Mouse (Mus musculus) erythroblast, embryonic 14.5 days (primary cell): Measurements from ENCODE around the gene Vangl2.

Experiments
- GATA1 ChIP-seq: IDR thresholded peaks from 2 replicates; pipeline ENCODE4 v1.6.1; 2012; ENCODE audit warnings: low read length, inconsistent platforms, mixed read lengths
- TAL1 ChIP-seq: IDR thresholded peaks from 3 replicates; pipeline ENCODE4 v1.6.1; 2012; ENCODE audit warnings: low read length, inconsistent platforms, mixed read lengths

DNA sequence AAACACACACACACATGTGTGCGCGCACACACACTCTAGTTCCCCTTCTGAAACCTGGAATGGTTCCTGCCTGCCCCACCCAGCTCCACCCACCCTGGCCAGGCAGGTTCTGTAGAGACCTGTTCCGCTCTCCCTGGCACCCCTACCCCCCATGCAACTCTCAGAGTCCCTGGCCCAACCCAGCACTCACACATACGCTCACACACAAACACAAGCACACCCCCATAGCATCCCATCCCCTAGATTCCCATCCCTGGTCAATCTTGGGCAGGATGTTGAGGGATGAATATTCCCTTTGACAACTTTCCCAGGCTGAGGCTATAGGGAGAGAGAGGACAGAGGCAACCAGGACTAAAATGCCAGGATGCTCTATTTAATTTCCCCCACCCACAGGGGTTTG, 8.9 kb downstream of the Vangl2 start:
- no peak for TF ChIP-seq TAL1
- no peak for TF ChIP-seq GATA1
